Mouse (Mus musculus) ES-Bruce4 (cell line): ENCODE measurements around the gene Olfr1141.

ENCODE experiments used
- CTCF ChIP-seq: IDR thresholded peaks from one replicate; pipeline ENCODE4 v1.8.1; 2011; ENCODE audit warnings: low read depth, low read length
- POLR2A ChIP-seq: IDR thresholded peaks from one replicate; pipeline ENCODE4 v1.8.1; 2011; ENCODE audit warnings: low read length; ENCODE audit not compliant: insufficient read depth

DNA sequence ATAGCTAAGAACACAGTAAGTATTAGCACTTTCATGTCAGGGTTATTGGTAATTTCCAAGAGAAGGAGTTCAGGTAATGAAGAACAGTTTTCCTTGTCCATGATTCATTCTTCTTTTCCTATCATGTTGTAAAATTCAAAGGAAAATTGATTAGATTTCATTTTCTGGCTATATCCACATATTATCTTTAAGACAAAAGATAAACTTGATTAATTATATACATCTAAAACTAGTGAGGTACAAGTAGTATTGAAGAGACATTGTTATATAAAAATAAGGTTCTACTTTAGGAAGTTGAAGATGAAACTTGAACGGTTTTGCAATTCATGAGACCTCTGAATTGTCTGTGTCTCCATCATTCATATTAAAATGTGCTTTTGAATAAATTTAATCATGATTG is at the start of gene Olfr1141:
- TF ChIP-seq POLR2A (no peak), CTCF (no peak)
